ENCODE assay signal across 8 mouse cellular contexts in the genomic region with DNA sequence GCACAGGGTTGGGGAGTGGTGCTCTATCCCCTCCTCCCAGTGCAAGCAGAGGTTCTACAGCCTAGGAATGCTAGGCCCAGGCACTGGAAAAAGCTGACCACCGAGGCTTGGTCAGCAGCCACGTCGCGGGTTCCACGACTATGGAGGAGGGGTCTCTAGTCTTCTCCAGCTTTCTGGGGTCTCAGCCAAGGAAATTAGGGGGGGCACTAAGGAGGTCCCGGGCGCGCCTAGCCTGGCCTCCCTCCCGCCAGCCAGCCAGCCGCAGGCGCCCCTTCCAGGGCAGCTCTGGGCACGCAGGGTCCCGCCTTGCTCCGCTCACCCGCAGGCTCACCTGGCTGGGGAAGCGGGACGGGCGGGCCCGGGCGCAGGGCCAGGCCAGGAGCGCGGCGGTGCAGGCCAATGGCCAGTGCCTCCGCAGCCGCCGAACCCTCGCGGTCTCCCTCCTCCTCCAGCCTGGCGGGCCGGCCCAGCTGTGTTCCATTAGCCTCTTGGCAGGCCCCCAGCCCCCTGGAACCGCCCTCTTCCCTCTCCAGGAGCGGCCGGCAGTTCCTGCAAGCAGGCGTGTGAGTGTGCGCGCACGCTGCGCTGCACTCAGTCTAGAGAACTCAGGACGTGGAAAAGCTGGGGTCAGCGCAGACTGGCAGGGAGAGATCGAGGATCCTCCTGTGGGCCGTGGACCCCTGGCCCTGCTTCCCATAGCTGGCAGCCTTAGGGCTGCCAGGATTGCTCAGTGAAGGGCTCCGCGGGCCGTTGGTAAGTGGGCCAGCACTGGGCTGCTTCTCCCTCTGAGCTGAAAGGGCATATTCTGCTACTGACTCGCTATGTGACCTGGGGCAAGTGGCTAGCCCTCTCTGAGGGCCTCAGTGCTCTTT. TPM values are rescaled to one million over a fixed set of nuclear protein-coding genes. Genes with fewer than 3 reads are reported as not detected.
DNase-seq lines count a peak whose midpoint lies in the region; ATAC-seq and TF ChIP-seq lines count a peak whose summit lies in the region.

Gene Col16a1, plus strand, starts transcription at position 510 of the 872 bp plus-strand sequence.

- DNase-seq in adrenal gland, postnatal 25 days: peak; percentile 90
- DNase-seq in embryonic facial prominence, embryonic 10.5 days (ENCODE audit: low spot score): peak; percentile 95
- DNase-seq in gonadal fat pad, adult 2 months (ENCODE audit: low read depth): no peak
- DNase-seq in intestine, embryonic 14.5 days (ENCODE audit: low spot score): peak; percentile 93
- DNase-seq in left cerebral cortex, postnatal 36 days (ENCODE audit: low spot score in 2 of 2): peak; percentile 62 to 74
- DNase-seq in midbrain, embryonic 11.5 days (ENCODE audit: low spot score, missing footprints): peak; percentile 93
- peak in 1 of 2 experiments; percentile 17 for DNase-seq in spleen, adult 2 months (ENCODE audit: low read depth in 1 of 2, low spot score in 2 of 2)

- no peaks in the 10 kb centered on the region for H3K36me3 ChIP-seq in embryonic facial prominence, embryonic 10.5 days (replicated peaks)
- H3K36me3 ChIP-seq in intestine, embryonic 14.5 days (ENCODE audit: control insufficient read depth, insufficient read depth, low read length): 0 out of 2 replicates have a peak, but pooled peaks cover 7% of the 10 kb centered on the region
- no peaks in the 10 kb centered on the region for H3K36me3 ChIP-seq in midbrain, embryonic 11.5 days (ENCODE audit: control insufficient read depth, insufficient read depth, low read length)
- no peaks in the 10 kb centered on the region for H3K36me3 ChIP-seq in spleen, adult 2 months (ENCODE audit: control insufficient read depth, insufficient read depth, low read length)

- TF ChIP-seq POLR2A in spleen, adult 2 months (IDR thresholded peaks at IDR 0.05; ENCODE audit: low read depth, low read length): no peak

- TF ChIP-seq CTCF in spleen, adult 2 months (IDR thresholded peaks at IDR 0.05; ENCODE audit: extremely low read depth, insufficient read depth, insufficient read length, insufficient replicate concordance): no peak

- peaks cover 58% of the 10 kb centered on the region for H3K4me1 ChIP-seq in embryonic facial prominence, embryonic 10.5 days
- peaks cover 34% of the 10 kb centered on the region for H3K4me1 ChIP-seq in intestine, embryonic 14.5 days (replicated peaks; ENCODE audit: control insufficient read depth, insufficient read depth, low read length)
- H3K4me1 ChIP-seq in midbrain, embryonic 11.5 days (ENCODE audit: control insufficient read depth, insufficient read depth, low read length): peaks cover 7% of the 10 kb centered on the region
- peaks cover 3% of the 10 kb centered on the region; the same call in 1 of the 2 replicates for H3K4me1 ChIP-seq in spleen, adult 2 months (ENCODE audit: control insufficient read depth, insufficient read depth, insufficient read length)

- H3K9ac ChIP-seq in intestine, embryonic 14.5 days (ENCODE audit: low read length): peak within 1 kb of the TSS; percentile 74
- H3K9ac ChIP-seq in midbrain, embryonic 11.5 days (ENCODE audit: low read length): peak within 1 kb of the TSS; percentile 58

- H3K4me3 ChIP-seq in embryonic facial prominence, embryonic 10.5 days: peak within 1 kb of the TSS; percentile 60
- peak within 1 kb of the TSS; percentile 50 for H3K4me3 ChIP-seq in intestine, embryonic 14.5 days (ENCODE audit: low read depth, low read length)
- peak within 1 kb of the TSS; percentile 28 for H3K4me3 ChIP-seq in midbrain, embryonic 11.5 days (ENCODE audit: low read depth, low read length)
- H3K4me3 ChIP-seq in spleen, adult 2 months (ENCODE audit: extremely low read depth, insufficient read depth, insufficient read length): peak within 1 kb of the TSS; percentile 27; the same call in 1 of the 2 replicates

- H3K27ac ChIP-seq in embryonic facial prominence, embryonic 10.5 days (replicated peaks): peak within 1 kb of the TSS; percentile 94
- H3K27ac ChIP-seq in intestine, embryonic 14.5 days (ENCODE audit: low read depth): peak within 1 kb of the TSS; percentile 95
- H3K27ac ChIP-seq in midbrain, embryonic 11.5 days (ENCODE audit: low read depth, low read length): no peak within 1 kb of the TSS
- peak within 1 kb of the TSS; percentile 49; the same call in 1 of the 2 replicates for H3K27ac ChIP-seq in spleen, adult 2 months (ENCODE audit: insufficient read depth, low read length)

- intact Hi-C loops in left cerebral cortex, postnatal 36 days (cut with DNase I): loop anchor here (5.0 kb wide), 1 partner anchor 35 kb away; no protein-coding TSS in a partner anchor

- peak within 1 kb of the TSS; percentile 93 for H3K4me2 ChIP-seq in intestine, embryonic 14.5 days (ENCODE audit: low read length)
- H3K4me2 ChIP-seq in midbrain, embryonic 11.5 days: peak within 1 kb of the TSS; percentile 66

- H3K27me3 ChIP-seq in embryonic facial prominence, embryonic 10.5 days (replicated peaks; ENCODE audit: low read depth, poor library complexity, severe bottlenecking): peaks cover 38% of the 10 kb centered on the region
- H3K27me3 ChIP-seq in intestine, embryonic 14.5 days (replicated peaks; ENCODE audit: control insufficient read depth, insufficient read depth, low read length): no peaks in the 10 kb centered on the region
- H3K27me3 ChIP-seq in midbrain, embryonic 11.5 days (ENCODE audit: control insufficient read depth, insufficient read depth, low read length): peaks cover 3% of the 10 kb centered on the region; the same call in 1 of the 2 replicates
- peaks cover 3% of the 10 kb centered on the region; the same call in 1 of the 2 replicates for H3K27me3 ChIP-seq in spleen, adult 2 months (ENCODE audit: control insufficient read depth, insufficient read depth, low read length)

- WGBS in embryonic facial prominence, embryonic 10.5 days: 2% methylated on average over 46 of the region's 46 CpGs
- WGBS in intestine, embryonic 14.5 days: 3% methylated on average over 35 of the region's 46 CpGs
- WGBS in midbrain, embryonic 11.5 days: 2% methylated on average over 42 of the region's 46 CpGs
- WGBS in spleen, adult 2 months: 9% methylated on average over 45 of the region's 46 CpGs

- ATAC-seq in intestine, embryonic 14.5 days (replicated peaks; ENCODE audit: low FRiP score, low TSS enrichment, low read depth): peak; percentile 80
- ATAC-seq in midbrain, embryonic 11.5 days (ENCODE audit: low FRiP score): peak; percentile 44; the same call in 1 of the 2 replicates
- no peak for ATAC-seq in monocyte, adult 5-6 weeks (replicated peaks; ENCODE audit: insufficient number of reproducible peaks, low FRiP score, low TSS enrichment, poor library complexity, severe bottlenecking)

- H3K9me3 ChIP-seq in embryonic facial prominence, embryonic 10.5 days: no peaks in the 10 kb centered on the region
- peaks cover 3% of the 10 kb centered on the region; the same call in 1 of the 2 replicates for H3K9me3 ChIP-seq in intestine, embryonic 14.5 days (ENCODE audit: control insufficient read depth, low read length)
- H3K9me3 ChIP-seq in midbrain, embryonic 11.5 days (ENCODE audit: control insufficient read depth, low read length): no peaks in the 10 kb centered on the region

RNA-seq across cellular contexts. Expression of gene Col16a1, which starts in this region (rescaled TPM):
- total RNA-seq in adrenal gland, postnatal 25 days (2021): 14.1 and 14.8 TPM in 2 replicates
- polyA plus RNA-seq in embryonic facial prominence, embryonic 10.5 days (2016; fragmentation: Nextera tagmentation; extraction: Ambion mirVana): 4.7 and 7.2 TPM in 2 replicates
- 36.3 and 36.7 TPM in 2 replicates for polyA plus RNA-seq in gonadal fat pad, adult 2 months (2012; rRNA removed)
- polyA plus RNA-seq in intestine, embryonic 14.5 days (2014; fragmentation: Nextera tagmentation; extraction: Ambion mirVana): 55.1 and 56.9 TPM in 2 replicates
- 10 to 100 TPM; 15.9 to 21.4 TPM for total RNA-seq in left cerebral cortex, postnatal 36 days (2021)
- 5.8 and 6.9 TPM in 2 replicates for polyA plus RNA-seq in midbrain, embryonic 11.5 days (2014; fragmentation: Nextera tagmentation; extraction: Ambion mirVana)
- 9.0 and 10.3 TPM in 2 replicates for polyA plus RNA-seq in spleen, adult 2 months (2012; rRNA removed)
- total RNA-seq in monocyte, adult 5-6 weeks (2017): 0.19 TPM in 1 of 3 replicates, not detected in the others

Comparison
In these comparisons a context has a peak if more than half of its experiments do, and no peak if none do; other contexts are left out.
1. RNA of gene Col16a1 (total RNA-seq): 15.9 to 21.4 TPM in left cerebral cortex, postnatal 36 days and 14.1 to 14.8 TPM in adrenal gland, postnatal 25 days; 0.19 TPM in monocyte, adult 5-6 weeks; every median in the first group is over 10 times any median in the second.
2. Peak in every context shown above with its lines, with median percentiles within 50 percentile points of each other: H3K4me3 ChIP-seq.